Mouse (Mus musculus): ENCODE results near the gene Stard8.
"Not testable (repeated sequence)": the region's sequence is repeated elsewhere in the genome, so short reads cannot be mapped to it uniquely, and the experiment has no call there.

Stard8 gene

DNA sequence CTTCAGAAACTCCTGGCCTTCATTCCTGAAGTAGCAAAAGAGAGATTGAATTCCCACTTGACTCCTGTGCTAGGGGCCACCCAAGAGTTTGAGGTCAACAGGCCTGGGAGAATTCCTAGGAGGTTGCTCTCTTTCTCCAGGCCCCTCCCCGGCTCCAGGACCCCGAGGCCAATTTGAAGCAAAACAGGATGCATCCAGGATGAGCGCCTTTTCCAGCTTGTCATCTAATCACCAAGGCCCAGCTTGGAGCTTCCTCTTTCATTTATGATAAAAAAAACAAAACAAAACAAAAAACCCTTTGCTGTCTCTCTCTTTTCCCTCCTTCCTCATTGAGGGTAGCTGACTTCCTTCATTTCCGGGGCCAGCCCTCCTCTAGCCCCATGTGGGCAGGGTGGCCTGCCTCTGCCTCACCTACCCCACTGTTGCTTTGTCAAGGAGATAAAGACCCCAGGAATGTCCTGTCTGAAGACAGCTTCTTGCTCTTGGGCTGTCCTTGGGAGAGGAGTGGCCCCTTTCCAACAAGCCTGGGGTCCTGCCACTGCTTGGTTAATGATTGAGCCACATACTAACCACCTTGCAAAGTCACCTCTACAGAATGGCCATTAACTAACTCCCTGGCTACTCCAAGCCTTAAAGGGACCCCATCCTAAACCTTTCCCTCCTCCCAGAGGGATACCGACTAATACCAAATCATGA is 43.5 kb downstream of the Stard8 start:
- no peak for DNase-seq (ENCODE audit: low read depth, low spot score)

DNA sequence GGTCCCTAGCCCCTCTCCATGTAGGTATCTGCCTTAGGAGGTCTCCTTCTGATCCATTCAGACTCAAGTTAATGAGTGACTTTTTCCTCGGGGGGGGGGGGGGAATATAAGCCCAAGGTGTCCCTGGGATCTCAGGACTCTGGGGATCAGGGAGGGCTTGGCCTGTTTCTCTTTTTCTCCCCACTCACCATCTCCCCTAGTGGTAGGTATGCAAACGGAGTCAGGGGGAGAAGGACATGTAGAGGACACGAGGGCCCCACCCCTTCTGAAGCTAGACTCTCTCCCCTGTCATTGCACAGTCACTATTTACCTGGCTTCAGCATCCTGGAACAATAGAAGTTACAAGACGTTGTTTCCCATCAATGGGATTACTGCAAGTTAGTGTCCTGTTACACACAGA is 45.1 kb downstream of the Stard8 start:
- DNase-seq (ENCODE audit: low read depth, low spot score) = no peak

DNA sequence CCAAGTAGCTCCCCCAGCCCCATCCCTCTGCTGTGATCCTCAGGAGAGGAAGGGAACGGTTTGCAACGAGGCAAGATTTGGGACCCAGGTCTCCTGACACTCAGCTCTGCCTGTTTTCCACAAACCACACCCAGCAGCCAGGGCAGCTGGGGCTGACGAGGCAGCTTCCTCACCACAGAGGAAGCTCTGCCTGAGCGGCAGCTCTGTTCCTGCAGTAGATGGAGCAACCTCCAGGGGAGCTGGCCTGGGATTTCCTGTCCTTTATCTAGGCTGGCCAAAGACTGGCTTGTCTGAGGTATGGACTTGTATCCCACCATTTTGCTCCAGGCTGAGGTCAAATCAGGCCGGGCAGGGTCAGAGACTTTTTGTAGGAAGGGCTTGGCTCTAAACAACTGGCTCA is 46.2 kb downstream of the Stard8 start:
- DNase-seq (ENCODE audit: low read depth, low spot score) = no peak

DNA sequence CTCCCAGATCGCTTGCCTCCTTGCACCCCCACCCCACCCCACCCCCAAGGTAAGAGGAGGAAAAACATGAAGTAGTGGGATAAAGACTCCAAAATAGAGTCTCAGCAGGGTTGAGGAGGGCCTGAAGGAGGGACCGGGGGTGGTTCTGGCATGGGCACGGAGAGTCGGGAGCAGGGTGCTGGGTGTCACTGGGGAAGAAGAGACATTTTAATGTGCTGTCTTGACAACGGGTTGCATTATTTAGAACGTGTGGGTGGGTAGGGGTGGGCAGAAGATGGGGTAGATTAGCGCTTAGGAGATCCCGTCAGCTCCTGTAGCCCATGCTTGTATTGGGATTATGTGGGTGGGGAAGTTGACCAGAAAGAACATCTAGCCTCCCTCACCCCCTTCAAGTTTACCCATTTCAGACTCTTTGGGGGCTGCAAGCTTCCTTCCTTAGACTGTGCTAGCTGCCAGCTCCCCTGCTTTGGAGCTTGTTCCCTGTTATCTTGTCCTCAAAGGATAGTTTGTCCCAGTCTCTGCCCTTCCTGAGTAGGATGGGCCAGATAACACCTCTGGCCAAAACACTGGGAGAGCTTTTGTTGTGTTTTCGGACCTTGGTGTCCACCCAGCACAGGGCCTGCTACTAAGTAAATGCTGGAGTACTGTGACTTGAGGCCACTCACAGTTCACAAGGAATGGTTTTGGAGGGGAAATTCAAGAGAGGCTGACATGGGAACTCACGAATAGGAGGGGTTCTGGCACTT is 47.9 kb downstream of the Stard8 start:
- DNase-seq (ENCODE audit: low read depth, low spot score) = no peak

DNA sequence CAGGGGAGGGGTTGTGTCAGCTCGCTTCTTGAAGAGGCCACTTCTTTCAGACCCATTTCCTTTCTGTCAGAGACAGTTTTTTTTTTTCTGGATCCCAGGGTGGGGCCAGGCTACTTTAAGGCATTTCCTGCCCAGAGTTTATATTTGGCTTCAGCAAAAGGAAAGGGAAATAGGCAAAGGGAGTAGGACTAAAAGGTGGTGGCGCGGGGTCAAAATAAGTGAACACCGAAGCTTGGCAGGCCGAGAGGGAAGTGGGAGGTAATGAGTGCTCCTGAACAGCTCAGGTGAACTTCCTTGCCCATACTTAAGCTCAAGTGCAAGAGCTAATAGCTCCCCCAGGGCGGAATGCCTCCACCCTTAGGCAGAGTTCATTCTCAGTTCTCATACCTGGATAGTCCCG is 49.2 kb downstream of the Stard8 start:
- DNase-seq (ENCODE audit: low read depth, low spot score) = no peak

DNA sequence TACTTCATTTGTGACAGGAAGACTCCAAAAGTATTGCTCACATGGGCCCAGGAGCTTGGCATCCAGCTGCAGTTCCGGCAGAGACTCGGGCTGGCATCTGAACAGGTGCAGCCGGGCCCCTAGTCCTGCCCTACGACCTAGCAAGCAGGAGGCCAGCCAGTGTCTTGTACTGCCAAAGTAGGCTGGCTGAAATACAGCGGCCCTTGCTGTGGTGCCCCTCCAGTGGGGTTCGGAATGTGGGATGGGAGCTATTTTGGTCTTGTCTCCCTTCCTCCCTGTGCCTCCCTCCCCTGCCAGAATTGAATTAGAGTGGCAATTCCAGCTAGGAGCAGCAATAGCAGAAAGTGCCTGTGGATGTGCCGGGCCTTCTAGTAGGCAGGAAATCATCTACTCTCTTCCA is 51.5 kb downstream of the Stard8 start:
- DNase-seq (ENCODE audit: low read depth, low spot score) = no peak

DNA sequence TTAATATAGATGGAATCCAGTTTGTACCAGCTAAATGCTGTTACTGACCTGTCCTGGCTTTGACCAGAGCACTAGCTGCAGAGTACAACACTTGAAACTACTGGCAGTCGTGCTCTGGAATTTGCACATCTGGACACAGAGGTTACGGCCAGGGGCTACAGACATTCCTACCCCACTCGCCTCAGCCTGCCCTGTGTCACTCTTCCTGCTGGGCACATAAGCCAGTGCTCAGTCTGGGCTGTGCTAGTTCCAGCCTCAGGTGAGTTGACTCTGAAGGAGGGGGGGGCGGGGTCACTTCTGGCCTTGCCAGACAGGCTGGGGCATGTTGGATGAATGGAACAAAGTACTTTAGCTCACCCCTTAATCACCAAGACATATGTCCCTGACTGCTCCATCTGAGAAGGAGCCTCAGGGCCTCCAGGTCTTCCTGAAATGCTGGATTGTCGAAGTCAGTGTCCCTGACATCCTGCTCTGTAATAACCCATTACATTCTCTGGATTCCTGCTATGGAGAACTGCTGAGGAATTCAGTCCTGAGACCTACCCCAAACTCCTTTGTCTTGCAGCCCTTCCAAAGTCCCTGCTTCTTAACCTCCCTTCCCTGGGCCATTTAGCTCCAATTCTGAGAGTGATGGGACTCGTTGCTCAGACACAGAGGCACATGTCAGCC is 54.9 kb downstream of the Stard8 start:
- DNase-seq (ENCODE audit: low read depth, low spot score) = no peak

DNA sequence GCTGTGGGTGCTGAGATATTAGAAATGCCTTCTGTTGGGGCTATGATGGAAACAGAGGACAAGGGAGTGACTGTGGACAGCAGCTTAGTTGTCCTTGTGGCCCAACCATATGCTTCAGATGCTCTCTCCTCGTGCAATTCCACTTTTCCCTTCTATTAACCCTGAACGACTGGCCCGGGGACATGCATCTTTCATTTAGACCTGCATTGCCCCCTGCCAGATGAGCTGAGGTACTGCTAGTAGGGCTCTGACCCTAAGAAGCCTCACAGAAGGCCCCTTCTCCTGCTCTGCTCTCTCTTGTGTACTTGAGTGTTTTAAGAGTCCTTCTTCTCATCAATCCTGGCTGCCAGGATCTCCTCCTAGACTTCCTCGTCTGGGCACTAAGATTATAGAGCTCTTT is 56.1 kb downstream of the Stard8 start:
- DNase-seq (ENCODE audit: low read depth, low spot score) = no peak

DNA sequence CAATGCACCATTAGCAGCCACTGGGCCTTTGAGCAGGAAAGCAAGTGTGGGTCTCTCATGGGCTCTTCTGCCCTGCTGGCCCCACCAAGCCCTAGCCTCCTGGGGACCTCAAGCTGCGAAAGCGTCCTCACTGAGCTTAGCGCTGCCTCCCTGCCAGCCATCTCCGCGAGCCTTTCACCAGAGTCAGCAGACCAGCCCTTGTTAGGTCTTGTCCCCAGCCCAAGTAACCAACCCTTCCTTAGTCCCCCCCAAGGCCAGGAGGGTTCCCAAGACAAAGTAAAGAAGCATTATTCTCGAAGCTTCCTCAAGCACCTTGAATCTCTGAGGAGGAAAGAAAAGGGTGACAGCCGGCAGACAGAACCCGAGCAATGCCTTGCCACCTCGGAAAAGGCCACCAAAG is 62.5 kb downstream of the Stard8 start:
- no peak for DNase-seq (ENCODE audit: low read depth, low spot score)

DNA sequence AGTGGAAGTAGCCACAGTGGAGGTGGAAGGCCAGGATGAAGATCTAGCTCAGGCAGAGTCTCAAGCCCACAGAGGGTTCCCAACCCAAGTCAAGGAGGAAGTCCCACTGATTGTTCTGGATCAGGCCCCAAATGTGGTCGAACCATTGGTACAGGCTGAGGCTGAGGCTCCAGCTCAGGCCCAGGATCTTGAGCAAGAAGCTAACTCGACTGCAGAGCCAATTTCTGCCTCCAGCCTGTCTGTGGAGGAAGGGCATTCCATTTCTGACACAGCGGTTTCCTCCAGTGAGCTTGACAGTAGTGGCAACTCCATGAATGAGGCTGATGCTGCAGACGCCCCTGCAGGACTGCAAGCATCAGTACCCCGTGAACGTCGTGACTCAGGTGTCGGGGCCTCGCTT is 63.5 kb downstream of the Stard8 start:
- DNase-seq (ENCODE audit: low read depth, low spot score) = no peak

DNA sequence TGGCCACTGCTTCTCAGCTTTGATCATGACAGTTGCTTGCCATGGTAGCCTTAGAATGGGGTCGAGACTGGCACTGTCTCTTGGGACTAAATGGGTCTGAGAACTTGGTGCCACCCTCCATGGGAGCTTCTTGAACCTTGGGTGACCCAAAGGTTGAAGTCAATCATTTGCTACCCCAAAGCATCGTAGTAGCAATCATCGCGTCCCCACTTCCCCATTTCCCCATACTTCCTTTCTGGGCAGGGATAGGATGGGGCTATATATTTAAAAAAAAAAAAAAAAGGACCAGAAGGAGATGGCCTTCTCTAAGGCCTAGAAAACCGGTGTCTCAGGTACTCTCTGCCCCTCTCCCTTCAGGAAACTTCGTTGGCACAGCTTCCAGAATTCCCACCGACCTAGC is 64.2 kb downstream of the Stard8 start:
- DNase-seq (ENCODE audit: low read depth, low spot score) = no peak

DNA sequence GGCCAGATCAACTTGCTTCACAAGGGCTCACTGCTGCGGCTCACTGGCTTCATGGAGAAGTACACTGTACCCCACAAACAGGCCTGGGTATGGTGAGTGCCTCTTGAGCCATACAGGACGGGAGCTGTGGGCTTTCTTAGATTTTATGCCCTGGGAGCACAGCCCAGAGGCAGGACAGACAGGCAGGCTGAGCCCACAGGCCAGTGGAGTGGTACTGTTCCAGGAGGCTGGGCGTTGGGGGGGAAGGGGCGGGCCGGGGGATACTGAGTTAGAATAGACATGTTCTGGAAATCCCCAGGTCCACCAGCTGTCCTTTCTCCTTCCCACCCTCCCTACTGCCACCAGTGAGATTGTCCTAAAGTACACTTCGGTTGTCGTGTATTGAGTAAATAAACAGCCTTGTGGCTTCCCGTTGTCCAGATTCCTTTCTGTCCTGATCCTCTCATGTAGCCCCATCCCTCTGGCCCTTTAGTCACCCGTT is 64.7 kb downstream of the Stard8 start:
- DNase-seq (ENCODE audit: low read depth, low spot score) = no peak

DNA sequence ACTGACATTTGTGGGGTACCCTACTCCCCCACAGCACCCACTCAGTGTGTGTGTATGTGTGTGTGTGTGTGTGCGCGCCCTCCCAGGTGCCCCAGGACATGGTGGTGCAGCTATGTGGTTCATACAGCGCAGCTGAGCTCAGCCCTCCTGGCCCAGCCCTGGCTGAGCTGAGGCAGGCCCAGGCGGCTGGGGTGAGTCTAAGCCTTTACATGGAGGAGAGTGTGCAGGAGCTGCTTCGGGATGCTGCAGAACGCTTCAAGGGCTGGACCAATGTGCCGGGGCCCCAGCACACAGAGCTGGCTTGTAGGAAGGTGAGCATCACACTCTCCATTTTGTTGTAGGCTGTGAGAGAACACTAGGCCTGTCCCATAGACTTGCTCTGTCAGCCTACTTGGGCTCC is 68.1 kb downstream of the Stard8 start:
- DNase-seq (ENCODE audit: low read depth, low spot score) = no peak

DNA sequence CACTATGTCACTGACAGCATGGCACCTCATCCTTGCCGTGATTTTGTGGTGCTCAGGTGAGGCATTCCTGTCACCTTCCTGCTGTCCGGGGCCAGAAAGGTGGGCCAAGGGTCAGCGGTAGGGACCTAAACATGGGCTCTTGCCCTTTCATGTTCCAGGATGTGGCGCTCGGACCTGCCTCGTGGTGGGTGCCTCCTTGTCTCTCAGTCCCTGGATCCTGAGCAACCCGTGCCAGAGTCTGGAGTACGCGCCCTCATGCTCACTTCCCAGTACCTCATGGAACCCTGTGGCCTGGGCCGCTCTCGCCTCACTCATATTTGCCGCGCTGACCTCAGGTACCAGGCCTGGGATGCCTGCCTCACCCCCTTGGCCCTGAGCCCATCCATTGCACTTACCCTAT is 69.5 kb downstream of the Stard8 start:
- no peak for DNase-seq (ENCODE audit: low read depth, low spot score)

DNA sequence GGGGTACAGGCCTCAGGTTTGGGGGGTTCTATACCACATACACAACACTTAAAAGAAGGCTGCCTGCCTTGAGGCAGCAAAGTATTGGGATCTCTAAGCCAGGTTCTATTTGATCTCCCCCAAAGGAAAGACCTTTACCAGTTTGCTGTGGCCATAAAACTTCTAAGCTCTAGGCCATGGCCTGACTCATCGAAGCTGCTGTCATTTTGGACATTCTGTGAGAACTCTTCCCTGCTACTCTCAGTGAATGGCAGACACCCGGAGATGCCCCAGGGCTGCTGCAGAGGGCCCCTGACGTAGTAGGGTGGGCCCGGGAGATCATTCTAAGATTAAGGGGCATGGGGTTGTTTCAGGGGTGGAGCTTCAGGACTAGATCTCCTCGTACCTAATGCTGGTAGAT is 72.1 kb downstream of the Stard8 start:
- DNase-seq (ENCODE audit: low read depth, low spot score) = no peak

DNA sequence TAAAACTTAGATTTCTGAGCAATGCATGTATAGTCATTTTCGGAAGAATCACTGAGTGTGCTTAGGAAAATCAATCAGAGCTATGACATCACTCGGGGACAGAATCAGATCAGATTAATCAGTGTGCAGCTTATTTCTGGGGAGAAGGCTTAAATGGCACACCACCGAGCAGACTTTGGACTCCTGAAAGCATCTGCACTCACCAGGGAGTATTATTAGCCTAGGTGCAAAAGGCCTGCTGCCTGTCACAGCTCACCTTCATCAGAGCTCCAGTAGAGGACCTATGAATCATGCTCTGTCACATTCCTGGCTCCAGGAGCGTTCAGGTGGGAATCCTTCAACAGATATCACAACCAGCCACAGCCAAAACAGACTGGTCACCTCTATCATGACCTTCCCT is 73.4 kb downstream of the Stard8 start:
- DNase-seq (ENCODE audit: low read depth, low spot score) = no peak

DNA sequence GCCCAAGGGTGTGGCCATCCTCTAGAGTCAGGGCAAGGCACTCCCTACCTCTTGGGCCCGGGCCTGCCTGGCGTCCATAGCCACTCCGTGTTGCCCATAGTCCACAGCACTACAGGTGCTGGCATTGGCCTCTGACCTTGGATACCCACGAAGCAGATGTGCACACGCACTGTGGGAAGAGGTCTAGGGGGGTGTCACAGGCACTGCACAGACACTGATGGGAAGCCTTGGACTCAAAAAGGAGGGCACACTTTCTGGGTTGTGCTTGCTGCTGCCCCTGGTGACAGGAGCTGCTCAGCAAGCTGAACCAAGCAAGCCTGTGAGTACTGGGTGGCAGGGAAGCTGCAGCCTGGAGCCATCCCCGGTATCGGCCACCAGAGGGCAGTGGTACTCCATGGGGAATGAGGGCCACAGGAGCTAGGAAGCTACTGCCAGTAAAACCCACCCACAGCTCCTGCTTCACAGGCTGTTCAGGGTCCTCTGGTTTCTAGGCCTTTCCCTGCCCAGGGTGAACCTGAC is 75.4 kb downstream of the Stard8 start:
- not testable (repeated sequence) for DNase-seq (ENCODE audit: low read depth, low spot score)

DNA sequence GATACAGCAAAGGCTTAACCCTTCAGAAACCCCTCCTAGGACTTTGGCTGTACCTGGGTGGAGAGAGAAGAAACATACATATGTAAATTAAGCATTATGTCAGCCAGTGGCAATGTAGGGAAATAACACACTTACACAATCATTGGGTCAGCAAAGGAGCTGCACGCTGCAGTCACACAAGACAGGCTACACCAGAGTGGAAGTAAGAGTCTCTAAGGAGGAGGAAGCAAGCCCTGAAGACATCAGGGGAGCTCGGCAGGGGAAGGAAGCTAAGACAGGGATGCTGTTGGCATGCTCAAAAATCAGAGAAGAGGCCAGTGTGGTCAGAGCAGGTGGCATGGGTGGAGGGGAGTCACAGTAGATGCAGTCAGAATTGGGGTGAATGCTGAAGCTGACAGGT is 89.7 kb downstream of the Stard8 start:
- no peak for DNase-seq (ENCODE audit: low read depth, low spot score)

DNA sequence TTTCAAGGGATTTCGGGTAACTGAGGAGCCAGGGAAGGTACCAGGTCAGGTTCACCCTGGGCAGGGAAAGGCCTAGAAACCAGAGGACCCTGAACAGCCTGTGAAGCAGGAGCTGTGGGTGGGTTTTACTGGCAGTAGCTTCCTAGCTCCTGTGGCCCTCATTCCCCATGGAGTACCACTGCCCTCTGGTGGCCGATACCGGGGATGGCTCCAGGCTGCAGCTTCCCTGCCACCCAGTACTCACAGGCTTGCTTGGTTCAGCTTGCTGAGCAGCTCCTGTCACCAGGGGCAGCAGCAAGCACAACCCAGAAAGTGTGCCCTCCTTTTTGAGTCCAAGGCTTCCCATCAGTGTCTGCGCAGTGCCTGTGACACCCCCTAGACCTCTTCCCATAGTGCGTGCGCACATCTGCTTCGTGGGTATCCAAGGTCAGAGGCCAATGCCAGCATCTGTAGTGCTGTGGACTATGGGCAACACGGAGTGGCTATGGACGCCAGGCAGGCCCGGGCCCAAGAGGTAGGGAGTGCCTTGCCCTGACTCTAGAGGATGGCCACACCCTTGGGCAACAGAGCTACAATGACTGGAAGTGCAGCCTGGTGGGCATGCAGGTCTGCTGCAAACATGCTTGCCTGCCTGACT is 108.2 kb downstream of the Stard8 start:
- DNase-seq (ENCODE audit: low read depth, low spot score) = not testable (repeated sequence)

DNA sequence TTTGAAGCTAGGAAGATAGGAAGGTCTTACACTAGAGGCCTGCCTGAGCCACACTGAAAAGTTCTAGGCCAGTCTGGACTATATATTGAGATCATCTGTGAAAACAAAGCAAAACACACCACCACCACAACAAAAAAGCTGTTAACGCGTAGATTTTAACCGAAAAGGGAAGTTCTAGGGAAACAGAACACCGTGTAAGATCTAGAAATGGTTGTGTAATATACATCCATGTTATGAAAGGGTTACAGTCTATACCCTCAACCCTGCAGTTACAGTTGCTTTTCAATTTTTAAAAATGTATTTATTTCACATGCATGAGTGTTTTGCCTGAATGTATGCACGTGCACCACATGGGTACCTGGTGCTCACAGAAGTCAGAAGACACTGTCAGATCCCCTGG is 116.5 kb downstream of the Stard8 start:
- DNase-seq (ENCODE audit: low read depth, low spot score) = no peak

Measured in WW6 (cell line).